Mouse (Mus musculus): ENCODE measurements around the gene Vps33a. TPM values are rescaled to one million over a fixed set of nuclear protein-coding genes. Genes with fewer than 3 reads are reported as not detected.

The Vps33a gene
- polyA plus RNA-seq, 1 experiment from 2014 or later = 43.0 TPM

GRCm38 (mm10) chr5:123576696-123577095, 3.9 kb upstream of the Vps33a start:
- Histone ChIP-seq H3K4me2 (no peak overlapping the region), H3K9ac (no peak overlapping the region), H3K27ac (replicated peaks) (no peak overlapping the region), H3K9me3 (no peaks in the 10 kb centered on the region), H3K4me1 (replicated peaks) (peaks cover 7% of the 10 kb centered on the region), H3K4me3 (no peak overlapping the region), H3K36me3 (peaks cover 54% of the 10 kb centered on the region), H3K27me3 (no peaks in the 10 kb centered on the region)
- 88% methylated on average over 3 of the region's 3 CpGs for WGBS
- ATAC-seq (ENCODE audit: low read depth) = no peak

DNA sequence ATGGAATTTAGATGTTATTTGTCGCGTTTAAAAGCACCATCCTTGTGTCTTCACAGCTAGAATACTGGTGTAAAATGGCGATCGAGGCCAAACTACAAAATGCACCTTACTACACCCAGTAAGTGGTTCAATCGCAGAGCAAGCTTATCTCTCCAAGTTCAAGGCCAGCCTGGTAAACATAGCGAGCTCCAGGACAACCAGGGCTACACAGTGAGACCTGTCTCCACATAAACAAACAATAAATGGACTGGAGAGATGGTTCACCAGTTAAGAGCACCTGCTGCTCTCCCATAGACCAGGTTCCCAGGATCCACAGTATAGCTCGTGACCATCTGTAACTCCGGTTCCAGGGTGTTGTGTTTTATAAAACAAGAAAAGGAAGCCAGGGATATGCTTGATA, 524 bp upstream of the Vps33a start:
- H3K9ac ChIP-seq = no peak overlapping the region
- H3K9me3 ChIP-seq = no peaks in the 10 kb centered on the region
- peak overlapping the region; percentile 94 for H3K4me3 ChIP-seq
- H3K27ac ChIP-seq (replicated peaks) = no peak overlapping the region
- 65% methylated on average over 8 of the region's 8 CpGs for WGBS
- ATAC-seq (ENCODE audit: low read depth) = peak; percentile 49
- no peaks in the 10 kb centered on the region for H3K27me3 ChIP-seq
- H3K36me3 ChIP-seq = peaks cover 36% of the 10 kb centered on the region
- H3K4me1 ChIP-seq (replicated peaks) = peaks cover 15% of the 10 kb centered on the region
- H3K4me2 ChIP-seq = peak overlapping the region; percentile 82

DNA sequence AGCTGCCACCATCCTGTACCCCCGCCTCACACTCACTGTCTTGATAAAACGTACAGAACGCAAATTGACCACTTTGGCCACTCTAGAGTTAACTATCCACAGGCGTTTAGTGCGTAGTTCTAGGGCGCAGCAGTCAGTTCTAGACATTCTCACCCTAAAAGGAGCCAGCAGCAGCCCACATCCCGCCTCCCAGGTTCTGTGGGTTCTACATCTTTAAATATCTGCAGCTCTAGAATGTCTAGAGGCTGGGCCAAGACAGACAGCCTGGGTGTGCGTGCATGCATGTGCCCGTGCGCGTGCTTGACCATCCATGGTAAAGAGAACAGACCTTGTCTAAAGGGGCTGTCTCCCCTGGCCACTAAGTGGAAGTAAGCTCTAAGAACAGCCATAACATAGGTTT, 11.7 kb downstream of the Vps33a start:
- WGBS = 94% methylated on average over 11 of the region's 11 CpGs
- H3K4me1 ChIP-seq (replicated peaks) = no peaks in the 10 kb centered on the region
- no peaks in the 10 kb centered on the region for H3K9me3 ChIP-seq
- H3K9ac ChIP-seq = no peak overlapping the region
- no peaks in the 10 kb centered on the region for H3K27me3 ChIP-seq
- H3K27ac ChIP-seq (replicated peaks) = no peak overlapping the region
- H3K4me3 ChIP-seq = no peak overlapping the region
- H3K36me3 ChIP-seq = peaks cover 94% of the 10 kb centered on the region
- ATAC-seq (ENCODE audit: low read depth) = no peak
- H3K4me2 ChIP-seq = no peak overlapping the region

DNA sequence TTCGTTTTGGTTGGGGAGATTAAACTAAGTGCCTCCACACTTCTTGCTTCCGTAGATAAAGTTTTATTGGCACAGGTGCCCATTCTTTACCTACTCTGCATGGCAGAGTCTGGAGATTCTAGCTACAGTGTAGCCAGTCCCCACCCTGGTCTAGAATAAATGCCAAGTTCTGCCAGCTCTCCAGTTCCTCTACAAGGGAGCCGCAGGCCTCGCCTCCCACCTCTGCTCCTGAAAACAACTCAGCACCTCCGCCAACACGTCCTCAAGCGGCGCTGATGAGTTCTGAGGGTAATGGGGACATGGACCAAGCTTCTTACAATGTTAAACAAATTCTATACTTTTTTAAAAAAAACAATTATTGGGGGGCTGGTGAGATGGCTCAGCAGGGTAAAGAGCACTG, 13.2 kb downstream of the Vps33a start:
- ATAC-seq (ENCODE audit: low read depth) = no peak
- H3K9me3 ChIP-seq = no peaks in the 10 kb centered on the region
- peaks cover 90% of the 10 kb centered on the region for H3K36me3 ChIP-seq
- no peak overlapping the region for H3K4me2 ChIP-seq
- 97% methylated on average over 8 of the region's 8 CpGs for WGBS
- H3K27me3 ChIP-seq = no peaks in the 10 kb centered on the region
- H3K4me3 ChIP-seq = no peak overlapping the region
- H3K9ac ChIP-seq = no peak overlapping the region
- no peaks in the 10 kb centered on the region for H3K4me1 ChIP-seq (replicated peaks)
- H3K27ac ChIP-seq (replicated peaks) = no peak overlapping the region

DNA sequence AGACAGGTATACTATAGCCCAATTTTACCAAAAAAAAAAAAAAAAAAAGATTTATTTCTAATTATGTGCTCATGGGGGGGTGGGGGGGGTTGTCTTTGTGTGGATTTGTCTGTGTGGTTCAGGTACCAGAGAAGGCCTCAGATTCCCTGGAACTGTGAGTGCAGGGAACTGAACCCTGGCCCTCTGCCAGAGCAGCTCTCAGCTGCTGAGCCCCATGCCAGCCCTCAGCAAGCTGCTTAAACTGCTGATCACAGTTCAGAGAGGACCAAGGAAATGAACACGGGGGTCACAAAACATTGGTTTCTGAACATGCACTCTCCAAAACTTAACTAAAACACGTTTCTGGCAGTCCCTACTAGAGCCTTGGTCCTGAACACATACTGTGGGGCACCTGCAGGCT, 16.4 kb downstream of the Vps33a start:
- no peak overlapping the region for H3K9ac ChIP-seq
- H3K4me1 ChIP-seq (replicated peaks) = no peaks in the 10 kb centered on the region
- peaks cover 66% of the 10 kb centered on the region for H3K36me3 ChIP-seq
- H3K4me2 ChIP-seq = no peak overlapping the region
- no peak overlapping the region for H3K27ac ChIP-seq (replicated peaks)
- no peak for ATAC-seq (ENCODE audit: low read depth)
- no peak overlapping the region for H3K4me3 ChIP-seq
- no peaks in the 10 kb centered on the region for H3K27me3 ChIP-seq
- H3K9me3 ChIP-seq = no peaks in the 10 kb centered on the region
- WGBS = 84% methylated on average over 2 of the region's 2 CpGs

- no peaks in the 10 kb centered on the region for H3K9me3 ChIP-seq
- H3K4me3 ChIP-seq = no peak overlapping the region
- no peaks in the 10 kb centered on the region for H3K4me1 ChIP-seq (replicated peaks)
- H3K9ac ChIP-seq = no peak overlapping the region
- no peak overlapping the region for H3K27ac ChIP-seq (replicated peaks)
- 92% methylated on average over 7 of the region's 7 CpGs for WGBS
- H3K4me2 ChIP-seq = no peak overlapping the region
- peaks cover 59% of the 10 kb centered on the region for H3K36me3 ChIP-seq
- no peak for ATAC-seq (ENCODE audit: low read depth)
- no peaks in the 10 kb centered on the region for H3K27me3 ChIP-seq
Measured at GRCm38 (mm10) chr5:123555693-123556092, 17.1 kb downstream of the Vps33a start.

DNA sequence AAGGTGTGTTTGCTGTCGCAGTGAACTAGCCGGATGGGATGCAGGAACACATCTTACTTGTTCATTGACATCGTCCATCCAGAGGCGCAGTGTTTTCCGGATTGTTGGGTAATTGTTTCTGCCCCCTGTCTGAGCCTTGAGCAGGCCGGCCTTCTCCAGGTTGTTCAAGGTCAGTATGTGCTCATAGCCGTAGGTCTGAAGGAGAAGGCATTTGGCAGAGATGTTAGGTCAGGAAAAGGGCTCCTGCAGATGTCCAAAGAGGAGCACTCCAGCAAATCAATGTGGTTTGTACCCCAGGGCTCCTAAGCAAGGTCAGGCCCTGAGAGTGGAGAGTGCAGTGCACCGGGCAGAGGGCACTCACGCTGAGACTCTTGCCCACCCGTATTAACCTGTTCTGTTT, 39.0 kb downstream of the Vps33a start:
- Histone ChIP-seq H3K4me2 (no peak overlapping the region), H3K9me3 (no peaks in the 10 kb centered on the region), H3K4me1 (replicated peaks) (no peaks in the 10 kb centered on the region), H3K36me3 (peaks cover 87% of the 10 kb centered on the region), H3K27ac (replicated peaks) (no peak overlapping the region), H3K4me3 (no peak overlapping the region), H3K27me3 (no peaks in the 10 kb centered on the region), H3K9ac (no peak overlapping the region)
- 93% methylated on average over 10 of the region's 10 CpGs for WGBS
- no peak for ATAC-seq (ENCODE audit: low read depth)

DNA sequence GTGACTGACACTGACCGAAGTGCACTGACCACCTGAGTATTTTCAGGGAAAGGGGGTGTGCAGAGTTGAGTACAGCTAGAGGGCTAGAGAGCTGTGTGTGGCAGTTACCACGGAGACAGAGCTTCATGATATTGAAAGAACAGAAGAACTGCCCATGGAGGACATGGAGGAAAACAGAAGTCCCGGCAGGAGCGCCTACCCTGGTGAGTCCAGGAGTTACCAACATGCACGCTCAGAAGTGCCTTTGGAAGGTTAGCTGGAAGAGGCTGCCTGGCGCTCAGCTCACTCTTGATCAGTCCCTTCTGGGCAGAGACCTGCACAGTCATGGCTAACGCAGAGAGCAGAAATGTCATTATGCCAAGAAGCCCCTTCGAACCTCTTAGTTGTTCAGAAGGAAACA, 42.8 kb downstream of the Vps33a start:
- H3K9ac ChIP-seq = no peak overlapping the region
- no peak for ATAC-seq (ENCODE audit: low read depth)
- no peak overlapping the region for H3K4me2 ChIP-seq
- no peak overlapping the region for H3K27ac ChIP-seq (replicated peaks)
- no peaks in the 10 kb centered on the region for H3K9me3 ChIP-seq
- H3K27me3 ChIP-seq = no peaks in the 10 kb centered on the region
- no peak overlapping the region for H3K4me3 ChIP-seq
- 86% methylated on average over 8 of the region's 8 CpGs for WGBS
- peaks cover 85% of the 10 kb centered on the region for H3K36me3 ChIP-seq
- peaks cover 5% of the 10 kb centered on the region; the same call in 1 of the 2 replicates for H3K4me1 ChIP-seq (replicated peaks)

- ATAC-seq (ENCODE audit: low read depth) = no peak
- H3K27ac ChIP-seq (replicated peaks) = no peak overlapping the region
- 79% methylated on average over 7 of the region's 7 CpGs for WGBS
- H3K4me1 ChIP-seq (replicated peaks) = peaks cover 12% of the 10 kb centered on the region
- H3K27me3 ChIP-seq = no peaks in the 10 kb centered on the region
- H3K4me2 ChIP-seq = no peak overlapping the region
- peaks cover 71% of the 10 kb centered on the region for H3K36me3 ChIP-seq
- H3K9ac ChIP-seq = no peak overlapping the region
- no peak overlapping the region for H3K4me3 ChIP-seq
- H3K9me3 ChIP-seq = no peaks in the 10 kb centered on the region
Measured at GRCm38 (mm10) chr5:123528641-123529040, 44.2 kb downstream of the Vps33a start.

- Histone ChIP-seq H3K9ac (no peak overlapping the region), H3K4me1 (replicated peaks) (peaks cover 36% of the 10 kb centered on the region), H3K4me3 (no peak overlapping the region), H3K36me3 (peaks cover 44% of the 10 kb centered on the region), H3K27ac (replicated peaks) (no peak overlapping the region), H3K4me2 (no peak overlapping the region), H3K27me3 (no peaks in the 10 kb centered on the region), H3K9me3 (no peaks in the 10 kb centered on the region)
- no peak for ATAC-seq (ENCODE audit: low read depth)
- WGBS = 91% methylated on average over 9 of the region's 9 CpGs
Measured at GRCm38 (mm10) chr5:123525916-123526495, 46.8 kb downstream of the Vps33a start.

GRCm38 (mm10) chr5:123525281-123525680, 47.6 kb downstream of the Vps33a start, which contains the start of gene Gm49027:
Gene Gm49027, minus strand, starts transcription at chr5:123525488.
- H3K4me3 ChIP-seq = peak within 1 kb of the TSS; percentile 88
- no peak for ATAC-seq (ENCODE audit: low read depth)
- H3K36me3 ChIP-seq = peaks cover 37% of the 10 kb centered on the region
- no peaks in the 10 kb centered on the region for H3K9me3 ChIP-seq
- peaks cover 36% of the 10 kb centered on the region for H3K4me1 ChIP-seq (replicated peaks)
- H3K27me3 ChIP-seq = no peaks in the 10 kb centered on the region
- H3K27ac ChIP-seq (replicated peaks) = peak within 1 kb of the TSS; percentile 74
- WGBS = 81% methylated on average over 7 of the region's 7 CpGs
- peak within 1 kb of the TSS; percentile 62 for H3K9ac ChIP-seq
- H3K4me2 ChIP-seq = peak within 1 kb of the TSS; percentile 69

DNA sequence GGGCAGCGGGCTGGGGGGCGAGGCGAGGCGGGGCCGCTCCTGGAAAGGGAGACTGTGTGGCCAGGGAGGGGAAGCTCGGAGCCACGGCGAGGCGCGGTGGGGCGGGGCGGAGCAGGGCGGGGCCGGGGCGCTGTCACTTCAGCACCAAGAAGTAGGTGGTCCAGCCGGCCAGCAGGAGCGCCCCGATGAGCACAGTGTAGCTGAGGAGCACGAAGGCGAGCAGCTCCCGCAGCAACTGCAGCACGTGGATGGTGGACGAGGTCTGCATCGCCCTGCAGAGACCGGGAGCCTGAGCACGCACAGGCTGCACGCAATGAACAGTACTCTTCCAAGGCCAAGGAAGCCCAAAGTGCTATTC, 48.5 kb downstream of the Vps33a start:
- Histone ChIP-seq H3K36me3 (peaks cover 30% of the 10 kb centered on the region), H3K27ac (replicated peaks) (peak overlapping the region; percentile 74), H3K4me3 (peak overlapping the region; percentile 88), H3K4me2 (peak overlapping the region; percentile 69), H3K4me1 (replicated peaks) (peaks cover 36% of the 10 kb centered on the region), H3K9me3 (no peaks in the 10 kb centered on the region), H3K9ac (peak overlapping the region; percentile 62), H3K27me3 (no peaks in the 10 kb centered on the region)
- 1% methylated on average over 27 of the region's 27 CpGs for WGBS
- ATAC-seq (ENCODE audit: low read depth) = peak; percentile 94

- peaks cover 30% of the 10 kb centered on the region for H3K36me3 ChIP-seq
- under 1% methylated on average over 82 of the region's 82 CpGs for WGBS
- peak within 1 kb of the TSS; percentile 79 for H3K9ac ChIP-seq
- no peaks in the 10 kb centered on the region for H3K27me3 ChIP-seq
- peaks cover 36% of the 10 kb centered on the region for H3K4me1 ChIP-seq (replicated peaks)
- H3K4me3 ChIP-seq = peak within 1 kb of the TSS; percentile 88
- peak; percentile 97 for ATAC-seq (ENCODE audit: low read depth)
- H3K4me2 ChIP-seq = peak within 1 kb of the TSS; percentile 92
- H3K27ac ChIP-seq (replicated peaks) = peak within 1 kb of the TSS; percentile 75
- no peaks in the 10 kb centered on the region for H3K9me3 ChIP-seq
Measured at GRCm38 (mm10) chr5:123523692-123524392, 49.0 kb downstream of the Vps33a start, which contains the start of gene Diablo. Gene Diablo, minus strand, starts transcription at chr5:123524176.
